Mouse (Mus musculus): Measurements from ENCODE around the gene Olfr372. TPM values are rescaled to one million over a fixed set of nuclear protein-coding genes. Genes with fewer than 3 reads are reported as not detected.
"Not testable (repeated sequence)": the region's sequence is repeated elsewhere in the genome, so short reads cannot be mapped to it uniquely, and the experiment has no call there.

Gene Olfr372
- polyA plus RNA-seq, 1 experiment from 2014 or later = not detected

- H3K9ac ChIP-seq (ENCODE audit: low read length); H3K27ac ChIP-seq (ENCODE audit: low read depth, low read length); H3K4me3 ChIP-seq (ENCODE audit: low read depth, low read length); DNase-seq (ENCODE audit: low spot score); H3K9me3 ChIP-seq (ENCODE audit: control insufficient read depth, low read length); H3K27me3 ChIP-seq (ENCODE audit: control insufficient read depth, insufficient read depth, low read length); H3K4me1 ChIP-seq (ENCODE audit: control insufficient read depth, insufficient read depth, low read length); H3K4me2 ChIP-seq (ENCODE audit: low read depth); ATAC-seq (ENCODE audit: insufficient read depth, low FRiP score, low TSS enrichment); H3K36me3 ChIP-seq (ENCODE audit: control insufficient read depth, insufficient read depth, low read length): not testable (repeated sequence)
- WGBS = 87% methylated on average over 2 of the region's 2 CpGs
These were observed 23.7 kb upstream of the Olfr372 start for GRCm38 (mm10) chr8:72017339-72017738.

GRCm38 (mm10) chr8:72018141-72018540 lies 22.9 kb upstream of the Olfr372 start:
- Histone ChIP-seq H3K9ac (ENCODE audit: low read length) (no peak overlapping the region), H3K4me2 (ENCODE audit: low read depth) (no peak overlapping the region), H3K4me3 (ENCODE audit: low read depth, low read length) (no peak overlapping the region), H3K27me3 (ENCODE audit: control insufficient read depth, insufficient read depth, low read length) (no peaks in the 10 kb centered on the region), H3K27ac (ENCODE audit: low read depth, low read length) (no peak overlapping the region), H3K9me3 (ENCODE audit: control insufficient read depth, low read length) (no peaks in the 10 kb centered on the region), H3K4me1 (ENCODE audit: control insufficient read depth, insufficient read depth, low read length) (no peaks in the 10 kb centered on the region), H3K36me3 (ENCODE audit: control insufficient read depth, insufficient read depth, low read length) (no peaks in the 10 kb centered on the region)
- DNase-seq (ENCODE audit: low spot score) (no peak), ATAC-seq (ENCODE audit: insufficient read depth, low FRiP score, low TSS enrichment) (no peak)
- WGBS = 89% methylated on average over 2 of the region's 2 CpGs

GRCm38 (mm10) chr8:72019022-72019421 lies 22.0 kb upstream of the Olfr372 start:
- not testable (repeated sequence) for H3K4me2 ChIP-seq (ENCODE audit: low read depth); H3K4me3 ChIP-seq (ENCODE audit: low read depth, low read length); H3K27me3 ChIP-seq (ENCODE audit: control insufficient read depth, insufficient read depth, low read length); H3K9ac ChIP-seq (ENCODE audit: low read length); DNase-seq (ENCODE audit: low spot score); H3K9me3 ChIP-seq (ENCODE audit: control insufficient read depth, low read length); ATAC-seq (ENCODE audit: insufficient read depth, low FRiP score, low TSS enrichment); H3K4me1 ChIP-seq (ENCODE audit: control insufficient read depth, insufficient read depth, low read length); H3K36me3 ChIP-seq (ENCODE audit: control insufficient read depth, insufficient read depth, low read length); H3K27ac ChIP-seq (ENCODE audit: low read depth, low read length)
- 72% methylated on average over 1 of the region's 1 CpGs for WGBS

GRCm38 (mm10) chr8:72019816-72020215 lies 21.2 kb upstream of the Olfr372 start:
- Histone ChIP-seq H3K4me1 (ENCODE audit: control insufficient read depth, insufficient read depth, low read length) (no peaks in the 10 kb centered on the region), H3K27ac (ENCODE audit: low read depth, low read length) (no peak overlapping the region), H3K36me3 (ENCODE audit: control insufficient read depth, insufficient read depth, low read length) (no peaks in the 10 kb centered on the region), H3K27me3 (ENCODE audit: control insufficient read depth, insufficient read depth, low read length) (no peaks in the 10 kb centered on the region), H3K9ac (ENCODE audit: low read length) (no peak overlapping the region), H3K9me3 (ENCODE audit: control insufficient read depth, low read length) (no peaks in the 10 kb centered on the region), H3K4me2 (ENCODE audit: low read depth) (no peak overlapping the region), H3K4me3 (ENCODE audit: low read depth, low read length) (no peak overlapping the region)
- ATAC-seq (ENCODE audit: insufficient read depth, low FRiP score, low TSS enrichment) (no peak), DNase-seq (ENCODE audit: low spot score) (no peak)
- 67% methylated on average over 2 of the region's 2 CpGs for WGBS

- not testable (repeated sequence) for ATAC-seq (ENCODE audit: insufficient read depth, low FRiP score, low TSS enrichment); H3K9ac ChIP-seq (ENCODE audit: low read length)
- WGBS = 21% methylated on average over 4 of the region's 9 CpGs
These were observed 16.1 kb upstream of the Olfr372 start for GRCm38 (mm10) chr8:72024886-72025285.

GRCm38 (mm10) chr8:72032926-72033325 lies 8.1 kb upstream of the Olfr372 start:
- H3K36me3 ChIP-seq (ENCODE audit: control insufficient read depth, insufficient read depth, low read length); H3K27me3 ChIP-seq (ENCODE audit: control insufficient read depth, insufficient read depth, low read length); ATAC-seq (ENCODE audit: insufficient read depth, low FRiP score, low TSS enrichment); H3K27ac ChIP-seq (ENCODE audit: low read depth, low read length); H3K4me3 ChIP-seq (ENCODE audit: low read depth, low read length); H3K4me1 ChIP-seq (ENCODE audit: control insufficient read depth, insufficient read depth, low read length); H3K9me3 ChIP-seq (ENCODE audit: control insufficient read depth, low read length); H3K9ac ChIP-seq (ENCODE audit: low read length); DNase-seq (ENCODE audit: low spot score); H3K4me2 ChIP-seq (ENCODE audit: low read depth): not testable (repeated sequence)
- 35% methylated on average over 4 of the region's 4 CpGs for WGBS

More at GRCm38 (mm10) chr8:72024886-72025285, 16.1 kb upstream of the Olfr372 start:
- not testable (repeated sequence) for H3K4me2 ChIP-seq (ENCODE audit: low read depth); H3K4me3 ChIP-seq (ENCODE audit: low read depth, low read length); H3K27me3 ChIP-seq (ENCODE audit: control insufficient read depth, insufficient read depth, low read length); H3K4me1 ChIP-seq (ENCODE audit: control insufficient read depth, insufficient read depth, low read length); H3K36me3 ChIP-seq (ENCODE audit: control insufficient read depth, insufficient read depth, low read length); H3K27ac ChIP-seq (ENCODE audit: low read depth, low read length); H3K9me3 ChIP-seq (ENCODE audit: control insufficient read depth, low read length); DNase-seq (ENCODE audit: low spot score)

GRCm38 (mm10) chr8:72042493-72042892 lies 1.5 kb downstream of the Olfr372 start:
- ATAC-seq (ENCODE audit: insufficient read depth, low FRiP score, low TSS enrichment) (no peak), DNase-seq (ENCODE audit: low spot score) (no peak)
- H3K27ac ChIP-seq (ENCODE audit: low read depth, low read length) = no peak overlapping the region
- no peaks in the 10 kb centered on the region for H3K9me3 ChIP-seq (ENCODE audit: control insufficient read depth, low read length)
- no peaks in the 10 kb centered on the region for H3K27me3 ChIP-seq (ENCODE audit: control insufficient read depth, insufficient read depth, low read length)
- WGBS = 78% methylated on average over 1 of the region's 1 CpGs
- no peaks in the 10 kb centered on the region for H3K4me1 ChIP-seq (ENCODE audit: control insufficient read depth, insufficient read depth, low read length)
- H3K4me3 ChIP-seq (ENCODE audit: low read depth, low read length) = no peak overlapping the region
- no peak overlapping the region for H3K9ac ChIP-seq (ENCODE audit: low read length)
- no peaks in the 10 kb centered on the region for H3K36me3 ChIP-seq (ENCODE audit: control insufficient read depth, insufficient read depth, low read length)
- no peak overlapping the region for H3K4me2 ChIP-seq (ENCODE audit: low read depth)

GRCm38 (mm10) chr8:72054633-72055032 lies 13.6 kb downstream of the Olfr372 start:
- not testable (repeated sequence) for H3K9me3 ChIP-seq (ENCODE audit: control insufficient read depth, low read length); H3K36me3 ChIP-seq (ENCODE audit: control insufficient read depth, insufficient read depth, low read length); H3K27ac ChIP-seq (ENCODE audit: low read depth, low read length); ATAC-seq (ENCODE audit: insufficient read depth, low FRiP score, low TSS enrichment); H3K9ac ChIP-seq (ENCODE audit: low read length); H3K4me1 ChIP-seq (ENCODE audit: control insufficient read depth, insufficient read depth, low read length); H3K4me3 ChIP-seq (ENCODE audit: low read depth, low read length); DNase-seq (ENCODE audit: low spot score); H3K4me2 ChIP-seq (ENCODE audit: low read depth); H3K27me3 ChIP-seq (ENCODE audit: control insufficient read depth, insufficient read depth, low read length)

GRCm38 (mm10) chr8:72057643-72058042 lies 16.6 kb downstream of the Olfr372 start:
- not testable (repeated sequence) for H3K27ac ChIP-seq (ENCODE audit: low read depth, low read length); H3K9ac ChIP-seq (ENCODE audit: low read length); H3K4me1 ChIP-seq (ENCODE audit: control insufficient read depth, insufficient read depth, low read length); DNase-seq (ENCODE audit: low spot score); H3K9me3 ChIP-seq (ENCODE audit: control insufficient read depth, low read length); H3K36me3 ChIP-seq (ENCODE audit: control insufficient read depth, insufficient read depth, low read length); H3K27me3 ChIP-seq (ENCODE audit: control insufficient read depth, insufficient read depth, low read length); H3K4me2 ChIP-seq (ENCODE audit: low read depth); ATAC-seq (ENCODE audit: insufficient read depth, low FRiP score, low TSS enrichment); H3K4me3 ChIP-seq (ENCODE audit: low read depth, low read length)
- 83% methylated on average over 3 of the region's 4 CpGs for WGBS

Data from neural tube, embryonic 11.5 days (tissue).